Mouse (Mus musculus): ENCODE results near the gene Capn1. TPM values are rescaled to one million over a fixed set of nuclear protein-coding genes. Genes with fewer than 3 reads are reported as not detected.

The Capn1 gene
- polyA plus RNA-seq, 1 experiment from 2014 or later = 3.2 TPM

DNA sequence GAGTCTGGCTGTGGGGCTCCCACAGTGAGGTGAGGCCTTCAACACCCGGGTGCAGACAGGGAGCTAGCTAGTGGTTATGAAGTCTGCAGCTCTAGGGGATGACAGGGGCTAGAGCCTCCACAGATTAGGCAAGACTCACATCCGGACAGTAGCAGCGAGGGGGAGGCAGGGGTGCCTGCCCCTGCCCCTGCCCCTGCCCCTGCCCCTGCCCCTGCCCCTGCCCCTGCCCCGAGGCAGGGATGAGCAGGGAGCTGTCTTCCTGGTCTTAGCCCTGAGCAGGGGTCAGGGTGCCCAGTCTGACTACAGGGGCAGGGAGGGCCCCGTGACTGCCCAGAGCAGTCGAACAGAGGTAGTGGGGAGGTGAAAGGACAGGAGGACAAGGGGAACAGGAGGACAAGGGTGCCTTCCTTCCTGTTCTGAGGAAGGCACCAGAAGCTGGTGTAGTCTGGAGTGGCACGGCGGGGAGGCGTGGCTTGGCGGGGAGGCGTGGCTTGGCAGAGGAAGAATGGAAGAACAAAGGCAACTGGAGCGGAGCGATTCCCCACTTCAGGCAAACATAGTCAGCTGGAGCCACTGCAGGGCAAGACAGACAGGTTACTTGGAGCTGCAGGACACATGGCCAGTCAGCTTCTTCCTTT lies 26.8 kb downstream of the Capn1 start:
- H3K9ac ChIP-seq (ENCODE audit: low read depth, low read length) = peak overlapping the region; percentile 63
- H3K27ac ChIP-seq (ENCODE audit: low read length) = peak overlapping the region; percentile 17; the same call in 1 of the 2 replicates
- WGBS = 10% methylated on average over 13 of the region's 13 CpGs
- H3K4me1 ChIP-seq (ENCODE audit: control insufficient read depth, insufficient read depth, low read length) = peaks cover 4% of the 10 kb centered on the region
- H3K4me3 ChIP-seq (ENCODE audit: low read depth, low read length) = peak overlapping the region; percentile 2
- ATAC-seq = peak; percentile 70
- H3K4me2 ChIP-seq (ENCODE audit: low read length) = peak overlapping the region; percentile 51
- H3K27me3 ChIP-seq (ENCODE audit: control insufficient read depth, insufficient read depth, low read depth, low read length) = no peaks in the 10 kb centered on the region
- no peaks in the 10 kb centered on the region for H3K36me3 ChIP-seq (ENCODE audit: control insufficient read depth, insufficient read depth, low read length)
- H3K9me3 ChIP-seq (replicated peaks; ENCODE audit: control insufficient read depth, low read length, poor library complexity, severe bottlenecking) = no peaks in the 10 kb centered on the region

DNA sequence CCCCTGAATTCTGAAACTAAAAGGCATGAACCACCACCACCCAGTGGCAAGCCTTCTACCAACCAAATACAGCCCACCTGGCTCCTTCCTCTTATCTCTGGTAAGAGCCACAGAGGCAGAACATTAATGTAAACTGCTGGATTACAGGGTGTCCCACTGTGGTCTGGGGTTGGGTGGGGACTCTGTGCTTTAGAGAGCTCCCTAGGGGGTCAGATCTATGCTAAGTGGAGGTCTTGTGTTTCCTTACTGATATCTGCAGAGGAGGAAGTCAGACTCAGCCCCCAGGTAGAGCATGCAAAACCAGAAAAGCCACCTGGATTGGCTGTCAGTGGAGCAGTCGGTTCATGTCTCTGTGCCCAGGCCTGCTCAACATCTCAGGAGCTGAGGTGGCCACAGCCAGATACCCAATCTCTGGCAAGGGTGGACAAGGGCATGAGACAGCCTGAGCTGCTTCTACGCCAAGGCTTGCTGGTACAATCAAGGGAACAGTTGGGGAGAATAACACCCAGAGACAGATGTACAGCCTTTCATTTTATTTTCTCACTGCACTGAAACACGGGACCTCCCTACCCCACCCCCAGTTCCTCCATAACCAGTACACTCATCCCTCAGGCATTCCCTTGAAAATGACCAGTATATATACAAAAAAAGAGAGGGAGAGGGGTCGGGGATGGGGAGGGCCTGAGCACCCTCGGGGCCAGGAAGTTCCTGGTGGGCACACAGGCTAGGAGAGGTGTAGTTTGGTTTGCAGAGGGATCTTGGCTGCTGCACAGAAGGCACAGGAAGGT lies 27.5 kb downstream of the Capn1 start:
- Histone ChIP-seq H3K9ac (ENCODE audit: low read depth, low read length) (no peak overlapping the region), H3K4me2 (ENCODE audit: low read length) (no peak overlapping the region), H3K27ac (ENCODE audit: low read length) (no peak overlapping the region), H3K9me3 (replicated peaks; ENCODE audit: control insufficient read depth, low read length, poor library complexity, severe bottlenecking) (no peaks in the 10 kb centered on the region), H3K27me3 (ENCODE audit: control insufficient read depth, insufficient read depth, low read depth, low read length) (no peaks in the 10 kb centered on the region), H3K36me3 (ENCODE audit: control insufficient read depth, insufficient read depth, low read length) (no peaks in the 10 kb centered on the region), H3K4me1 (ENCODE audit: control insufficient read depth, insufficient read depth, low read length) (peaks cover 4% of the 10 kb centered on the region), H3K4me3 (ENCODE audit: low read depth, low read length) (no peak overlapping the region)
- no peak for ATAC-seq
- WGBS = 72% methylated on average over 5 of the region's 5 CpGs

DNA sequence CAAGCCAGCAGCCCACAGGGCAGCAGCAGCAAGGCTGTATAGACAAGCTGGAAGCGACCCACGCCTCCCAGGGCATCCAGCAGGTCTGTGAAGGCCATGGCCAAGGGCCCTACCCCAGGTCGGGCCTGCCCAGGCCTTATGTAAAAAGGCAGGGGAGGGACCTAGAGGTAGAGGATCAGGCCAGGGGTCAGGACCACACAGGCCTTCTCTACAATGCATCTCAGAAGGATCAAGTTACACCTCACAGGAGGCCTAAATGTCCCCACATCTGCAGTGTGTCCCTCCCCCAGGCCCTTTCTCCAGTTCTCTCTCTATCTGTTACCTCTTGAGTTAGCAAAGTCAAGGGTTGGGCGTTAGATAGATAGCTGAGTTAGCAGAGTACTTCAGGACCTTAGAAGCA lies 29.7 kb downstream of the Capn1 start, which contains the start of gene Slc22a20:
TSS of gene Slc22a20 (minus strand) at position 101 of the 400 bp plus-strand sequence.
- Histone ChIP-seq H3K27me3 (ENCODE audit: control insufficient read depth, insufficient read depth, low read depth, low read length) (no peaks in the 10 kb centered on the region), H3K4me3 (ENCODE audit: low read depth, low read length) (no peak within 1 kb of the TSS), H3K9ac (ENCODE audit: low read depth, low read length) (no peak within 1 kb of the TSS), H3K4me2 (ENCODE audit: low read length) (no peak within 1 kb of the TSS), H3K4me1 (ENCODE audit: control insufficient read depth, insufficient read depth, low read length) (peaks cover 4% of the 10 kb centered on the region), H3K9me3 (replicated peaks; ENCODE audit: control insufficient read depth, low read length, poor library complexity, severe bottlenecking) (no peaks in the 10 kb centered on the region), H3K36me3 (ENCODE audit: control insufficient read depth, insufficient read depth, low read length) (no peaks in the 10 kb centered on the region), H3K27ac (ENCODE audit: low read length) (no peak within 1 kb of the TSS)
- ATAC-seq = no peak
- 61% methylated on average over 4 of the region's 4 CpGs for WGBS

DNA sequence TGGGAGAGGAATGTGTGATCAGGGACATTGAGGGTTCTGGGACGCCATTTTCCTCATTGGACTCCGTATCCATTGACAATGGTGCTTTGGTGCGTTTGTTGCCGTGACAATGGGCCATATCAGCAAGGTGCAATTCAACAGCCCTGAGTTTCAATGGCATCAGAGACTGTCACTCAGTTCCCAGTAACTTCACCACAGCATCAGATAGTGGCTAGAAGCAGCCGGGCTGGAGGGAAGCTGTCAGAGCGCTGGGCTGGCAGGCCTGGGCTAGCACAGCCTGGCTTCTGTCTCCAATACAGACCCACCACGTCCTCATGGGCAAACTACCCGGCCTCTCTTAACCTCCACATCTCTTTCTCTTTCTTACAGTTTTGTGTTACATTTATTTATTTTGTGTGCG lies 35.2 kb downstream of the Capn1 start:
- no peak for ATAC-seq
- no peak overlapping the region for H3K4me2 ChIP-seq (ENCODE audit: low read length)
- H3K4me3 ChIP-seq (ENCODE audit: low read depth, low read length) = no peak overlapping the region
- H3K9ac ChIP-seq (ENCODE audit: low read depth, low read length) = no peak overlapping the region
- H3K4me1 ChIP-seq (ENCODE audit: control insufficient read depth, insufficient read depth, low read length) = no peaks in the 10 kb centered on the region
- 87% methylated on average over 9 of the region's 9 CpGs for WGBS
- no peaks in the 10 kb centered on the region for H3K36me3 ChIP-seq (ENCODE audit: control insufficient read depth, insufficient read depth, low read length)
- H3K27me3 ChIP-seq (ENCODE audit: control insufficient read depth, insufficient read depth, low read depth, low read length) = no peaks in the 10 kb centered on the region
- no peaks in the 10 kb centered on the region for H3K9me3 ChIP-seq (replicated peaks; ENCODE audit: control insufficient read depth, low read length, poor library complexity, severe bottlenecking)
- H3K27ac ChIP-seq (ENCODE audit: low read length) = no peak overlapping the region

DNA sequence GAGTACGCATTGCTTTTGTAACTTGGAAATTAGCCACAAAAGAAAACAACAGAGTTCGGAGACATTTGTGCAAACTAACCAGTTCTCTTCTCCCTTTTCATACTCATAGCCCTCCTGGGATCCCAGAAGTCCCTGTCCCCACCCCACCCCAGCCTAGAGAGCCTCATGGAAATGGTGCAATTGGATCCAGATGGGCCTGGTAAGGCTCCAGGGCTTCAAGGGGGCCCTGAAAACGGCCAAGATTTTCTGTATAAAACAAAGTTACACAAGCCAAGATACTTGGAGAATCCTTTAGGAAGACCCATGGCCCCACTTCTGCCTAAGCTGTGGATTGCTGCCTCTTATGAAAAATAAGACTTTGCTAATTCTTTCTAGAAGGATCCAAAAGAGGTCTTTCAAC lies 38.0 kb downstream of the Capn1 start:
- no peak overlapping the region for H3K27ac ChIP-seq (ENCODE audit: low read length)
- H3K4me1 ChIP-seq (ENCODE audit: control insufficient read depth, insufficient read depth, low read length) = no peaks in the 10 kb centered on the region
- no peak for ATAC-seq
- H3K9ac ChIP-seq (ENCODE audit: low read depth, low read length) = no peak overlapping the region
- H3K36me3 ChIP-seq (ENCODE audit: control insufficient read depth, insufficient read depth, low read length) = no peaks in the 10 kb centered on the region
- H3K4me2 ChIP-seq (ENCODE audit: low read length) = no peak overlapping the region
- WGBS = 76% methylated on average over 3 of the region's 3 CpGs
- no peaks in the 10 kb centered on the region for H3K27me3 ChIP-seq (ENCODE audit: control insufficient read depth, insufficient read depth, low read depth, low read length)
- H3K4me3 ChIP-seq (ENCODE audit: low read depth, low read length) = no peak overlapping the region
- H3K9me3 ChIP-seq (replicated peaks; ENCODE audit: control insufficient read depth, low read length, poor library complexity, severe bottlenecking) = no peaks in the 10 kb centered on the region

DNA sequence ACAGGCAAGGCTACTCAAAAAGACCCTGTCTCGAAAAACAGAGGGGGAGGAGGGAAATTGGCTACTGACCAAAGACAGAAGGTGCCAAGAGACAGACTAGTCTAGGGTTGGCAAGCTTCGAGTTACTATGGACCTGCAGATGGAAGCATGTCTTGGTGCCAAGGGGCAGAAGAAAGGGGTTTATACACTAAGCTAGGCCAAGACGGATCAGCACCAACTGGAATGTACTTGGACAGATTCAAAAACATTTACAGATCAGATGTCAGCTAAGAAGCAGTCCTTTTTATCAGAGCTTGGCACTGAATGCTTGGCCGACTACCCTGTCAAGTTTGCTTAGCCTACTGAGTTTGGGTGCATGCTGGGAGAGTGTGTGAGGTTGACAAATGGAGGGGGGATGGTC lies 40.0 kb downstream of the Capn1 start:
- H3K36me3 ChIP-seq (ENCODE audit: control insufficient read depth, insufficient read depth, low read length) = no peaks in the 10 kb centered on the region
- H3K4me3 ChIP-seq (ENCODE audit: low read depth, low read length) = no peak overlapping the region
- H3K9ac ChIP-seq (ENCODE audit: low read depth, low read length) = no peak overlapping the region
- 66% methylated on average over 4 of the region's 4 CpGs for WGBS
- no peak overlapping the region for H3K27ac ChIP-seq (ENCODE audit: low read length)
- no peaks in the 10 kb centered on the region for H3K27me3 ChIP-seq (ENCODE audit: control insufficient read depth, insufficient read depth, low read depth, low read length)
- ATAC-seq = peak; percentile 68; the same call in 1 of the 2 replicates
- H3K4me2 ChIP-seq (ENCODE audit: low read length) = no peak overlapping the region
- no peaks in the 10 kb centered on the region for H3K9me3 ChIP-seq (replicated peaks; ENCODE audit: control insufficient read depth, low read length, poor library complexity, severe bottlenecking)
- no peaks in the 10 kb centered on the region for H3K4me1 ChIP-seq (ENCODE audit: control insufficient read depth, insufficient read depth, low read length)

DNA sequence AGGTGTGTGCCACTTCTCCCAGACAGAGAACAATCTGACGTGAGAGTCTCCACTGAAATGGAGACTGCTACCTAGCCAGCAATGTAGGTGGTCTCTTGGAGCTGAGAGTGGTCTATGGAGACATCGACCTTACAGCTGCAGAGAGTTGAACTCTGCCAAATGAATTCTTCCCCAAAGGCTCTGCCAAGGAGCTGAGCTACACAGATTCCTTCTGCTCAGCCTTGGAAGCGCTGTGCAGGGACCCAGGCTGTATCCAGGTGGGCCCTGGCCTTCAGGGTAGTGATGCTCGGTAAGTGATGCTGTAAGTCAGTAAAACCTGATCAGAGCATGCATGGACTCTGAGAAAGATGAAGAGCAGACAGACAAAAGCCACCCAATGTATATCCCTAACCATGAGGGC lies 40.6 kb downstream of the Capn1 start:
- Histone ChIP-seq H3K36me3 (ENCODE audit: control insufficient read depth, insufficient read depth, low read length) (no peaks in the 10 kb centered on the region), H3K9me3 (replicated peaks; ENCODE audit: control insufficient read depth, low read length, poor library complexity, severe bottlenecking) (no peaks in the 10 kb centered on the region), H3K27me3 (ENCODE audit: control insufficient read depth, insufficient read depth, low read depth, low read length) (no peaks in the 10 kb centered on the region), H3K9ac (ENCODE audit: low read depth, low read length) (no peak overlapping the region), H3K27ac (ENCODE audit: low read length) (no peak overlapping the region), H3K4me2 (ENCODE audit: low read length) (no peak overlapping the region), H3K4me1 (ENCODE audit: control insufficient read depth, insufficient read depth, low read length) (no peaks in the 10 kb centered on the region), H3K4me3 (ENCODE audit: low read depth, low read length) (no peak overlapping the region)
- ATAC-seq = no peak
- WGBS = 73% methylated on average over 4 of the region's 4 CpGs

DNA sequence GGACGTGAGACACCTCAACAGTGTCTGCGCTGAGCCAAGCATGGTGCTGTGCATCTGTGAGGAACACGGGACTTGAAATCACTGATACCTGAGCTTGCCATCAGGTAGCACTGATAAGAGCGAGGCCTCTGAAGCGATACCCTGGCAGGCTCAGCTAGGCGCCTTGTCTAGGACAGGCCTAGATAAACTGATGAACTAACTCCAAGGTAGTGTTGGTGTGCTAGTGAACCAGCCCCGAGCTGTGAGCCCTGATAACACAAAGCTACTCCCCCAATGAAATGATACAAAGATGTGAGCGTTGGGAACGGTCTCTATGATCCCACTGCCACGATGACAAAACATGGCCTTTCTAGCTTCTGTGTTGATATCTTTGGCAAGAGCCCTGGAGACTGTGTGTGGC lies 48.0 kb downstream of the Capn1 start:
- no peak overlapping the region for H3K4me2 ChIP-seq (ENCODE audit: low read length)
- H3K27ac ChIP-seq (ENCODE audit: low read length) = no peak overlapping the region
- no peaks in the 10 kb centered on the region for H3K27me3 ChIP-seq (ENCODE audit: control insufficient read depth, insufficient read depth, low read depth, low read length)
- H3K9ac ChIP-seq (ENCODE audit: low read depth, low read length) = no peak overlapping the region
- peaks cover 16% of the 10 kb centered on the region for H3K4me1 ChIP-seq (ENCODE audit: control insufficient read depth, insufficient read depth, low read length)
- ATAC-seq = no peak
- H3K9me3 ChIP-seq (replicated peaks; ENCODE audit: control insufficient read depth, low read length, poor library complexity, severe bottlenecking) = no peaks in the 10 kb centered on the region
- no peak overlapping the region for H3K4me3 ChIP-seq (ENCODE audit: low read depth, low read length)
- no peaks in the 10 kb centered on the region for H3K36me3 ChIP-seq (ENCODE audit: control insufficient read depth, insufficient read depth, low read length)
- 91% methylated on average over 10 of the region's 10 CpGs for WGBS

DNA sequence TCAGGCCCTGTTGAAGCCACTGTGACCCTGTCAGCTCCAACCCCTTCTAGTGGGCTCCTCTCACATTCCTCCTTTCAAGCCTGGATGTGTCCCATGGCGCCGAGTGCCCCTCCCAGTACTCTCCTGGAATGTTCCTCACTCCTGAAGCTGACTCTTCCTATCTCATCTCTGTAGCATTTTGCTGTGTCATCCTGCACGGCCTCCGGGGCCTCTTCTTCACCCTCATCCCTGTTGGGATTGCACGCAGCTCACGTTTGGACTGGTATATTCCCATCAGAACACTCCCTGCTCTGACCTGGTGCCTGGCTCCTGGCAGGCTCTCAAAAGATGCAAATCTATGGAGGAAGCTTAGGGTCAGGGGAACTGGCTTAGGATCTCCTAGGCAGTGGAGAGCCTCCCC lies 48.9 kb downstream of the Capn1 start:
- WGBS = 78% methylated on average over 6 of the region's 6 CpGs
- ATAC-seq = no peak
- H3K27me3 ChIP-seq (ENCODE audit: control insufficient read depth, insufficient read depth, low read depth, low read length) = no peaks in the 10 kb centered on the region

More for the DNA sequence above, 48.9 kb downstream of the Capn1 start:
- H3K4me3 ChIP-seq (ENCODE audit: low read depth, low read length) = no peak overlapping the region
- H3K27ac ChIP-seq (ENCODE audit: low read length) = no peak overlapping the region
- no peaks in the 10 kb centered on the region for H3K9me3 ChIP-seq (replicated peaks; ENCODE audit: control insufficient read depth, low read length, poor library complexity, severe bottlenecking)
- peaks cover 16% of the 10 kb centered on the region for H3K4me1 ChIP-seq (ENCODE audit: control insufficient read depth, insufficient read depth, low read length)
- peak overlapping the region; percentile 14; the same call in 1 of the 2 replicates for H3K9ac ChIP-seq (ENCODE audit: low read depth, low read length)
- no peaks in the 10 kb centered on the region for H3K36me3 ChIP-seq (ENCODE audit: control insufficient read depth, insufficient read depth, low read length)
- H3K4me2 ChIP-seq (ENCODE audit: low read length) = no peak overlapping the region

Data from midbrain, embryonic 16.5 days (tissue).